Mouse (Mus musculus): Measurements from ENCODE around the gene Arhgef15. TPM values are rescaled to one million over a fixed set of nuclear protein-coding genes. Genes with fewer than 3 reads are reported as not detected.

The Arhgef15 gene
- polyA plus RNA-seq, 1 experiment = 4.5 TPM

- Histone ChIP-seq H3K4me1 (ENCODE audit: control insufficient read depth, insufficient read depth, low read length) (no peaks in the 10 kb centered on the region; the same call in 1 of the 2 replicates), H3K27ac (ENCODE audit: control insufficient read depth, insufficient read depth, low read depth, low read length, poor library complexity) (no peak overlapping the region), H3K4me3 (replicated peaks; ENCODE audit: control insufficient read depth, low read depth, low read length) (no peak overlapping the region)
- WGBS = 58% methylated on average over 3 of the region's 3 CpGs
- TF ChIP-seq CTCF (IDR thresholded peaks at IDR 0.05; ENCODE audit: control insufficient read depth, insufficient read depth, low read length) (no peak), POLR2A (IDR thresholded peaks at IDR 0.05; ENCODE audit: borderline replicate concordance, control insufficient read depth, low read depth, low read length) (no peak)
Observed at GRCm38 (mm10) chr11:68961596-68961995, 4.3 kb upstream of the Arhgef15 start.

DNA sequence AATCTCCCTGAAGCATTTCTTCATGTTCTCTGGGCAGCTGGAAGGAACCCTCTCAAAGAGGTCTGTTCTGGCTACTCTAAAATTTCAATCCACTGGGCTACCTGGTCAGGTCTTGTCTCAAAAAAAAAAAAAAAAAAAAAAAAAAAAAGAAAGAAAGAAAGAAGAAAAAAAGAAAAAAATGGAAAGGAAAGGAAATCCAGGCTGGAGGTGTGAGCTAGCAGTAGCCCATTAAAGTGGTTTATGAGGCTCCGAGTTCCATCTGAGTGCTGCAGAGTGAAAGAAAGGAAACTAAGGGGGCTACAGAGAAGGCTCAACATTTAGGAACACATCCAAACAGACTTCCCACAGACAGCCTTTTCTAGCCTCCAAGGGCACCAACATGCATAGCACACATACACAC, 691 bp upstream of the Arhgef15 start:
- no peak overlapping the region for H3K4me3 ChIP-seq (replicated peaks; ENCODE audit: control insufficient read depth, low read depth, low read length)
- 87% methylated on average over 1 of the region's 1 CpGs for WGBS
- no peak for TF ChIP-seq CTCF (IDR thresholded peaks at IDR 0.05; ENCODE audit: control insufficient read depth, insufficient read depth, low read length)
- no peak overlapping the region for H3K27ac ChIP-seq (ENCODE audit: control insufficient read depth, insufficient read depth, low read depth, low read length, poor library complexity)
- peaks cover 4% of the 10 kb centered on the region for H3K4me1 ChIP-seq (ENCODE audit: control insufficient read depth, insufficient read depth, low read length)

DNA sequence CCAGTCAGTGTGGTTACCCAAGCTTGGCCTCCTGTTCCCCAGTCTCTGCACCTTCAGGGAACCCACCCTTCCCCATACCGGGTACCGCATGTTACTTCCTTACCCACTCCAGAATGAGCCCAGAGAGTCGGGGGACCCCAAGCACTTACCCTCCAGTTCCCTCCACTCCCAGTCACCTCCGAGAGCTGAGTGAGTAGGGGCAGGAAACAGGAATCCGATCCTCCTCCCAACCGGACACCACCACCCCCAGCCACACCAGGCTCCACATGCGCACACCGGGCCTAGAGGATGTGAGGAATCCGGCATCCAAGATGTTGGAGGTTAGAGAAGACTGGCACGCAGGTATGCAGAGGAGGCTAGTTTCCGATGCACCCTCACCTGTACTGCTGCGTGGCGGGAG, 583 bp downstream of the Arhgef15 start:
- 78% methylated on average over 13 of the region's 13 CpGs for WGBS
- no peak for TF ChIP-seq CTCF (IDR thresholded peaks at IDR 0.05; ENCODE audit: control insufficient read depth, insufficient read depth, low read length)
- no peak for TF ChIP-seq POLR2A (IDR thresholded peaks at IDR 0.05; ENCODE audit: borderline replicate concordance, control insufficient read depth, low read depth, low read length)
- Histone ChIP-seq H3K4me3 (replicated peaks; ENCODE audit: control insufficient read depth, low read depth, low read length) (no peak overlapping the region), H3K4me1 (ENCODE audit: control insufficient read depth, insufficient read depth, low read length) (peaks cover 4% of the 10 kb centered on the region), H3K27ac (ENCODE audit: control insufficient read depth, insufficient read depth, low read depth, low read length, poor library complexity) (no peak overlapping the region)

DNA sequence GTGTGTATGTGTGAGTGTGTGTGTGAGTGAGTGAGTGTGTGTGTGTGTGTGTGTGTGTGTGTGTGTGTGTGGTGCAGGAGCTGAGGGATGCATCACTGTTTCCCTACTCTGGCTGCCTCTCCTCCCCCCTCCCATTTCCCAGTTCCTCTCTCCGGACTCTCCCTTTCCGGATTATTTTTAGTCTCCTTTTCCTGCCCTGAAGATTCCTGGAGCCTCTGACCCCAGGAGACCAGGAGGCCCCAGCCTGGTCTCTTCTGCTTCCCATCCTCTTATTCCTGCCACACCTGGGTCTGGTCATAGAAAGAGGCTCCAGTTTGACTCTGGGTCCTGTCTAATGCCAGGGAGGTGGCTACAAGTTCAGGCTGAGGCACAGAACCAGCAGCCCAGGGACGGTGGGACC, 1.2 kb downstream of the Arhgef15 start:
- TF ChIP-seq POLR2A (IDR thresholded peaks at IDR 0.05; ENCODE audit: borderline replicate concordance, control insufficient read depth, low read depth, low read length) (no peak), CTCF (IDR thresholded peaks at IDR 0.05; ENCODE audit: control insufficient read depth, insufficient read depth, low read length) (no peak)
- 78% methylated on average over 3 of the region's 3 CpGs for WGBS
- Histone ChIP-seq H3K27ac (ENCODE audit: control insufficient read depth, insufficient read depth, low read depth, low read length, poor library complexity) (no peak overlapping the region), H3K4me3 (replicated peaks; ENCODE audit: control insufficient read depth, low read depth, low read length) (no peak overlapping the region), H3K4me1 (ENCODE audit: control insufficient read depth, insufficient read depth, low read length) (peaks cover 4% of the 10 kb centered on the region)

GRCm38 (mm10) chr11:68955473-68955872, 1.8 kb downstream of the Arhgef15 start:
- no peak overlapping the region for H3K27ac ChIP-seq (ENCODE audit: control insufficient read depth, insufficient read depth, low read depth, low read length, poor library complexity)
- TF ChIP-seq POLR2A (IDR thresholded peaks at IDR 0.05; ENCODE audit: borderline replicate concordance, control insufficient read depth, low read depth, low read length) = no peak
- TF ChIP-seq CTCF (IDR thresholded peaks at IDR 0.05; ENCODE audit: control insufficient read depth, insufficient read depth, low read length) = no peak
- peak overlapping the region; percentile 9 for H3K4me3 ChIP-seq (replicated peaks; ENCODE audit: control insufficient read depth, low read depth, low read length)
- 75% methylated on average over 5 of the region's 5 CpGs for WGBS
- H3K4me1 ChIP-seq (ENCODE audit: control insufficient read depth, insufficient read depth, low read length) = peaks cover 4% of the 10 kb centered on the region

DNA sequence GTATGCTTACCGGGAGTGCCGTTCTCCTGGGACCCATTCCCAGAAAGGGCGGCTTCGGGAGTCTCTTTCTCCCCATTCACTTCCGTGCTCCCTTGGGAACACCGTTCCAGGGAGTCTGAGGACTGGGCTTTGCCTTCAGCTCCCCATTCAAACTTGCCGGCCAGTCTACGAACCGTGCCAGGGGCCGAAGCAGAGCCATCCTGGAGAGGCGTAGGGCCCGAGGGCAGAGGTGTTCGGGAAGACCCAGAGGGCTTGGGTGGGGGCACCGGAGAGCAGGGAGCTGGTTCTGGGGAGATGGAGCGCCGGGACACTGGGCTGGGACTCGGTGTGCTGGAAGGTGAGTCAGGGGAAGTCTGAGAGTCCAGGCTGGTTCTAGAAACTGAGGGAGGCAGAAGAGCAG, 2.9 kb downstream of the Arhgef15 start:
- 17% methylated on average over 17 of the region's 17 CpGs for WGBS
- H3K4me3 ChIP-seq (replicated peaks; ENCODE audit: control insufficient read depth, low read depth, low read length) = no peak overlapping the region
- peaks cover 4% of the 10 kb centered on the region for H3K4me1 ChIP-seq (ENCODE audit: control insufficient read depth, insufficient read depth, low read length)
- no peak overlapping the region; the same call in 1 of the 2 replicates for H3K27ac ChIP-seq (ENCODE audit: control insufficient read depth, insufficient read depth, low read depth, low read length, poor library complexity)
- TF ChIP-seq POLR2A (IDR thresholded peaks at IDR 0.05; ENCODE audit: borderline replicate concordance, control insufficient read depth, low read depth, low read length) = no peak

- no peak for TF ChIP-seq CTCF (IDR thresholded peaks at IDR 0.05; ENCODE audit: control insufficient read depth, insufficient read depth, low read length)
- Histone ChIP-seq H3K4me1 (ENCODE audit: control insufficient read depth, insufficient read depth, low read length) (peaks cover 4% of the 10 kb centered on the region), H3K27ac (ENCODE audit: control insufficient read depth, insufficient read depth, low read depth, low read length, poor library complexity) (no peak overlapping the region), H3K4me3 (replicated peaks; ENCODE audit: control insufficient read depth, low read depth, low read length) (no peak overlapping the region)
- WGBS = 63% methylated on average over 13 of the region's 13 CpGs
Observed at GRCm38 (mm10) chr11:68953903-68954302, 3.4 kb downstream of the Arhgef15 start.

DNA sequence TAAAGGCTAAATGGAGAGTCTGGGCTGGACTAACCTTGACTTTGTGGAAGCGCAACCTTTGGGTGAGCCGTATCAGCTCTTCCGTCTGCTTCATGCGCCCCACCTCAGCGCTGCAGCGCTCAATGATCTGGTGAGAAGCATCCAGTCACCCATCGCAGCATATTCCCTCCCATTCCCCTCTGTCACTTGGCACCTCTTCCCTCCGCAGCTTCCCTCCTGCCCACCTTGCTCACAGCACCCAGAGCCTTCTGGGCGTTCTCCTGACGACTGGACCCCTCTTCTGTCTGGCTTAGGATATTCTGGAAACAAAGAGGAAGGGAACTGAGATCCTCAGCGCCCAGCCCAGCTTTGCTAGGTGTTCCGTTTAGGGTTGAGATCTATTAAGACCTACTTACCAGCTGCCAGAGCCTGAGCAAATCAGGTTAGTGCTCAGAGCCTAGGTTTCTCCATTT, 9.7 kb downstream of the Arhgef15 start:
- no peak for TF ChIP-seq POLR2A (IDR thresholded peaks at IDR 0.05; ENCODE audit: borderline replicate concordance, control insufficient read depth, low read depth, low read length)
- no peak for TF ChIP-seq CTCF (IDR thresholded peaks at IDR 0.05; ENCODE audit: control insufficient read depth, insufficient read depth, low read length)
- Histone ChIP-seq H3K4me3 (replicated peaks; ENCODE audit: control insufficient read depth, low read depth, low read length) (no peak overlapping the region), H3K27ac (ENCODE audit: control insufficient read depth, insufficient read depth, low read depth, low read length, poor library complexity) (no peak overlapping the region), H3K4me1 (ENCODE audit: control insufficient read depth, insufficient read depth, low read length) (no peaks in the 10 kb centered on the region)
- 84% methylated on average over 12 of the region's 12 CpGs for WGBS

DNA sequence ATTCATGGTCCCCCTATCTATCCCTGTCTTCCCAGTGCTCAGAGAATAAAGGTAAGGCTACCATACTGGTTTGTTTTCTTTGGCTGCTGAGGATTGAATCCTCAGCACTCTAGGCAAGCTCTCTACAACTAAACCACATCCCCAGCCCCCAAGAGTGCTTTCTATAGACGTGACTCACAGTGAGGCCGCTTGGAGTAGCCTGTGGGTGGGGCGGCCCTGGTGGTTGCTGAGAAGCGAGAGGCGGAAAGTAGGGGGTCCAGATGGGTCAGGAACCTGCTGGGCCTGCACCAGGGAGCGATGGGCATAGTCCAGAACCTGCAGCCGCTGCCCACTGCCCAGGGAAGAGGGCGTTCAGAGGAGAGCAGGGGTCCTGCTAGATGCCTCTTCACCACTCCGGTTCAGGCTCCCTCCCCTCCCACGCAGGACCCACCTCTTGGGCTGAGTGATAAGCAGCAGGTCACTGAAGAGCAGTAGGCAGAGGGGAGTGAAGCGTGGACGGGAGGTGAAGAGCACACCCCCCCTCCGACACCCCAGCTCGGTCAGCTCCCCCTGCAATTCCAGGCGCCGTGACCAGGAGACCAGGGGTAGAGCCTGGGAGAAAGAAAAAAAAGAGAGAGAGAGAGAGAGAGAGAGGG, 10.4 kb downstream of the Arhgef15 start:
- Histone ChIP-seq H3K4me1 (ENCODE audit: control insufficient read depth, insufficient read depth, low read length) (no peaks in the 10 kb centered on the region), H3K4me3 (replicated peaks; ENCODE audit: control insufficient read depth, low read depth, low read length) (no peak overlapping the region), H3K27ac (ENCODE audit: control insufficient read depth, insufficient read depth, low read depth, low read length, poor library complexity) (no peak overlapping the region)
- no peak for TF ChIP-seq CTCF (IDR thresholded peaks at IDR 0.05; ENCODE audit: control insufficient read depth, insufficient read depth, low read length)
- TF ChIP-seq POLR2A (IDR thresholded peaks at IDR 0.05; ENCODE audit: borderline replicate concordance, control insufficient read depth, low read depth, low read length) = no peak
- 79% methylated on average over 16 of the region's 16 CpGs for WGBS

Data from bone marrow, adult 2 months (tissue).